Mouse (Mus musculus) G1E (cell line): ENCODE results near the gene Pus7. TPM values are rescaled to one million over a fixed set of nuclear protein-coding genes. Genes with fewer than 3 reads are reported as not detected.

Experiments
- ATAC-seq: 2 replicates; pipeline ENCODE4 v1.8.0; 2016; ENCODE audit warnings: mild to moderate bottlenecking; ENCODE audit not compliant: insufficient number of reproducible peaks, poor library complexity, low FRiP score, severe bottlenecking; ENCODE audit errors: extremely low read depth
- DNase-seq: peaks from one replicate; pipeline ENCODE4 v3.0.0; 2012; ENCODE audit warnings: low spot score
- H3K27me3 ChIP-seq: 2 replicates; pipeline ENCODE4 v1.6.1; 2012; ENCODE audit warnings: mild to moderate bottlenecking, low read length, inconsistent platforms; ENCODE audit not compliant: insufficient read depth
- H3K36me3 ChIP-seq: replicated peaks from 2 replicates; pipeline ENCODE3; 2012; ENCODE audit warnings: mild to moderate bottlenecking, inconsistent platforms
- H3K4me1 ChIP-seq: 2 replicates; pipeline ENCODE4 v1.6.1; 2012; ENCODE audit warnings: low read depth, low read length, inconsistent platforms, mixed read lengths; ENCODE audit not compliant: insufficient read depth
- H3K4me3 ChIP-seq: 2 replicates; pipeline ENCODE4 v1.5.1; 2012; ENCODE audit warnings: low read depth, mild to moderate bottlenecking, inconsistent platforms, low read length, moderate library complexity, mixed read lengths
- H3K9me3 ChIP-seq: replicated peaks from 2 replicates; pipeline ENCODE4 v1.6.1; 2012; ENCODE audit warnings: inconsistent platforms
- CTCF ChIP-seq: IDR thresholded peaks from 2 replicates; pipeline ENCODE4 v1.5.1; 2012; ENCODE audit warnings: low read depth, low read length, inconsistent platforms, mixed read lengths
- GATA1 ChIP-seq: IDR thresholded peaks from 2 replicates; pipeline ENCODE4 v1.6.1; 2012; ENCODE audit warnings: borderline replicate concordance, low read length, inconsistent platforms, mixed read lengths
- GATA2 ChIP-seq: IDR thresholded peaks from 2 replicates; pipeline ENCODE4 v1.6.1; 2012; ENCODE audit warnings: low read depth, low read length, inconsistent platforms, borderline replicate concordance
- POLR2AphosphoS5 ChIP-seq: IDR thresholded peaks from 2 replicates; pipeline ENCODE4 v1.6.1; 2012; ENCODE audit warnings: low read depth, low read length, inconsistent platforms; ENCODE audit not compliant: insufficient replicate concordance
- TAL1 ChIP-seq: conservative IDR thresholded peaks from 2 replicates; pipeline ENCODE4 v1.6.1; 2012; ENCODE audit warnings: low read depth, low read length, inconsistent platforms, mixed read lengths
- polyA plus RNA-seq: library from polyadenylated mRNA; stranded (reverse); fragments of >175 nt; gene quantifications from 2 replicates; pipeline ENCODE4 v1.2.3, GENCODE M21; 2012
- total RNA-seq, 2 experiments: library from RNA; stranded (forward) in 1 of 2; stranded (reverse) in 1 of 2; fragments of 200-1000 nt in 1 of 2; fragments of >200 nt in 1 of 2; fragmentation: Nextera tagmentation in 1 of 2; gene quantifications; 2 replicates each; pipeline ENCODE4 v1.2.3; 2014 to 2017

Gene Pus7
- total RNA-seq (2014; fragmentation: Nextera tagmentation) (78.8 and 84.1 TPM in 2 replicates), total RNA-seq (2017) (32.5 and 35.7 TPM in 2 replicates), polyA plus RNA-seq (7.6 and 8.6 TPM in 2 replicates)

DNA sequence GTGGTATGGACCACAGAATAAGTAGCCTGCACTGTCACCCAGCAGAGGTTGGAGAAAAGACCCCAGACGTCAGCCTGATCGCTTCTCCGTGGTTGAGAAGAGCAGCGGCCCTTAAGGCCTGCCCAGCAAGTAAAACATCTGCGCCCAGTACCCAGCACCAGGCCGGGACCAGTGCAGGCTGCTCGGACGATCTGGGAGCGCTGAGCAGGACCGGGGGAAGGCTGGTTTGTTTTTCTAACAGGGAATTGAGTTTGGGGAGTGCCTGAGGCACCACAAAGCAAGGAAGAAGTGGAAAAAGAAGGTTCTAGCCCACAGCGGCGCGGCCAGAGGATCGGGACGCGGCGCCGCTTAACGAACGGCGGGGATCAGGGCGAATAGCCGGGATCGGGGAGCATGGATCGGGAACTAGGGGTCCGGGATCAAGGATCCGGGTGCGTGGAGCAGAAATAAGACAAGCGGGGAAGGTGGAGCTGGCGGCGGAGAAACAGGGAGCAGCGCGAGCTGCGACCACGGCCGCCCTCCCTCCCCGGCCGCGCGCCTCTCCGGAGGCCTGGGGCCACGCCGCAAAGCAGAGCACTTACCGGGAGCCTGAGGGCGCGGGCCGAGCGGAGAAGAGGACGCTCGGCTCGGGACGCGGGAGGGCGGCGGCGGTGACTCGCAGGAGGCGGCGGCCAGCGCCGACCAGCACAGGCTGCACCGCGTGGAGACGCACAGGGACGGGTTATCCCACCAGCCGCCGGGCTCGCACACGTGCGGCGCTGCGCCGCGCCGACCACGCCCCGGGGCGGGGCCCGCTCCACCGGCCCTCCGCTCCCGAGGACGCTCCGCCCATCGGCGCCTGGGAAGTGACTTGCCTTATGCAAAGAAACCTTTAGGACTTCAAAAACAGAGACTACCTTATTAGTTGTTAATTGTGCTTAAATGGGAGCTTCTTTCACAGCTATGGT, at the start of gene Pus7:
TSS of gene Pus7 (minus strand) at position 781 of the 947 bp plus-strand sequence.
- DNase-seq, result peak; percentile 92
- TF ChIP-seq GATA2 (no peak), GATA1 (no peak), POLR2AphosphoS5 (no peak), CTCF (no peak)
- Histone ChIP-seq H3K4me3 (peak within 1 kb of the TSS; percentile 87), H3K36me3 (peaks cover 22% of the 10 kb centered on the region), H3K4me1 (peaks cover 36% of the 10 kb centered on the region), H3K9me3 (peaks cover 4% of the 10 kb centered on the region), H3K27me3 (no peaks in the 10 kb centered on the region)
- peak; percentile 58 for ATAC-seq

DNA sequence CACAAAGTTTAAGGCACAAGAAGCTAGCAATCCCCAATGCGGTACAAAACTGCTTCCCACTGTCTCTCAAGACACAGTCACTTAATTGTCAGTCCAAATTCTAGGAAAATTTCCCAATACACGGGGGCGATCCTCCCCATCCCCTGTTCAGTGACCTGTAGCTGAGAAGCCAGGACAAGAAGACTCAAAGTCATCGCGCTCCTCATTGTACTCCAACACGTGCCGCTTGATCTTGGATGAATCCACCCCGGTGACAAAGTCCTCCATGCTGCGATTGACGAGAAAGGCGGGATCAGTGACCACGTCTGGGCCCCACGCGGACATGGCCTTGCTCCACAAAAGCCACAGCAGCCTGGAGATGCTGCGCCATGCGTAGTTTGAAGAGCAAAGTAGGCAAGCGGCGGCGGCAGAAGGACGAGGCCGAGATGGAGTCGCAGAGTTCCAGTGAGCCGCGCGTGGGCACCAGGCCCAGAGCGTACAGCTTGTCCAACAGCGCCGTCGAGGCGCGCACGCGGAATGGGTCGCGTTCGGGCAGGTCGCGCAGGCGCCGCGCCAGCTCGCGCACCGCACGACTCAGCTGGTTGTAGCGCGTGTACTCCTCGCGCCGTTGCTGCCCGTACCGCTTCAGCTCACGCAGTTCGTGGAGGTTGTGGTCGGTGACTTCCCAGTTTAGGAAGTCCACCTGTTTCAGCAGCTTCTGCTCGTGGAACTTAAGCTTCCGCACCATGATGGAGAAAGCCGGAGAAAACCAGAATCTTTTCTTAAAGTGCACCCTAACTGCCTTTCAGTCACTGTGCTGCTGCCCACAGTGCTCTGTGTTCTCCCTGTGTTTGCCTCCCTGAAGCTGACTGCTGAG, 47.6 kb upstream of the Pus7 start:
- Histone ChIP-seq H3K9me3 (no peaks in the 10 kb centered on the region), H3K36me3 (no peaks in the 10 kb centered on the region), H3K27me3 (no peaks in the 10 kb centered on the region), H3K4me3 (no peak overlapping the region), H3K4me1 (peaks cover 4% of the 10 kb centered on the region)
- DNase-seq, result no peak
- TF ChIP-seq TAL1 (no peak), GATA2 (no peak), CTCF (no peak)
- no peak for ATAC-seq

DNA sequence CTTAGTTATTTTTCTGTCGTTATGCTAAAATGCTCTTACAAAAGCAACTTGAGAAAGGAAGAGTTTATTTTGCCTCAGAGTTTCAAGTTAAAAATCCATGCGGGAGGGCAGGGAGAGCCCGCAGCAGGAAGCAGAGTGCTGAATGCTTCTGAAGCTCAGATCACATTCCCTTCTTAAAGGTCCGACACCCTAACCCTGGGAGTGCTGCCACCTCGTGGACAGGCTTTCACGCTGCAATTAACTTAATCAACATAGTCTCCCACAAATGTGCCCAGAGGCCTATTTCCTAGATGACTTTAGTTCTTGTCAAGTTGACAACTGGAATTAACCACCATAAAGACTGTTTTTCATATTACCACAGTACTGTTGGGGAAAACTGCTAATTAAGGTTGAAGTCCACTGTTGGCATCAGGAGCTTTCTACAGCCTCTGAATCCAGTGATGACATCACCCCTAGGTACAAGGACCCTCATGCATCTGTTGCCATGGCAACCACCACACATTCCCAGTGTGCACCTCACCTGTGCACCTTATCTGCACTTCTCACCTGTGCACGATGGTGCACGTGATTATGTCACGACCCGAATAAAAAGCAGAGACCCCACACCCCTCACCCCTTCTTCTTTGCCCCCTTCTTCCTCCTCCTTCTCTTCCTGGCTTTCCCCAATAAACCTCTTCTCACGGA, 43.0 kb upstream of the Pus7 start:
- Histone ChIP-seq H3K4me1 (peaks cover 4% of the 10 kb centered on the region; the same call in 1 of the 2 replicates), H3K27me3 (no peaks in the 10 kb centered on the region), H3K4me3 (no peak overlapping the region), H3K36me3 (peaks cover 9% of the 10 kb centered on the region), H3K9me3 (no peaks in the 10 kb centered on the region)
- TF ChIP-seq GATA2, result no peak
- no peak for TF ChIP-seq GATA1
- TF ChIP-seq POLR2AphosphoS5, result no peak
- peak; percentile 74 for TF ChIP-seq CTCF
- TF ChIP-seq TAL1, result no peak
- peak; percentile 45; the same call in 1 of the 2 replicates for ATAC-seq
- DNase-seq, result peak; percentile 20

DNA sequence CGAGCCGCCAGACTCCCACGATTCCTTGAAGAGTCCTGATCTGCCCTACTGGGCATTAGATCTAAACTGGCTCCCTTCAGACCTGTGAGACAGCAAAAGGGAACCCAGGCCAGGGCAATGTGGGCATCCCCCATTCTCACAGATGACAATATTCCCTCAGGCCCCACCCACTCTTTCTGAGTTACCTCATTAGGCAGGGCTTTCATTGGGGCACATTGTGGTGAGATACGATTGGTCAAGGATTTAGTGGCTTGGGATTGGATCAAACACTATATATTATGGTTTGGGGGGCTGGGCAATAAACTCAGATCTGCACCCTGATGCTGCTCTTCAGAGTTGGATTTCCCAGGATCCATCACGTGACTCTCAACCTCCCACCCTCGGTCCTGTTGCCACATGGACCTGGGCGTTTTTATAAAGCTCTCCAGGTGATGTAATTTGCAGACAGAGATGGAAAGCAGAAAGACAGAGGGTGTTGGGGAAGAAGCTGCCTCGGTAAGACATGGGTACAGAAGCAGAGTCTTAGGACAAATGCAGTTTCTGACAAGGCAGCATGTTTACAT, 40.7 kb upstream of the Pus7 start:
- no peak overlapping the region for H3K4me3 ChIP-seq
- peaks cover 20% of the 10 kb centered on the region for H3K36me3 ChIP-seq
- TF ChIP-seq GATA1, result no peak
- no peak for TF ChIP-seq POLR2AphosphoS5
- no peak for TF ChIP-seq GATA2
- no peak for TF ChIP-seq TAL1
- TF ChIP-seq CTCF, result no peak
- no peaks in the 10 kb centered on the region for H3K27me3 ChIP-seq
- ATAC-seq (no peak), DNase-seq (no peak)
- no peaks in the 10 kb centered on the region for H3K9me3 ChIP-seq
- peaks cover 7% of the 10 kb centered on the region; the same call in 1 of the 2 replicates for H3K4me1 ChIP-seq

DNA sequence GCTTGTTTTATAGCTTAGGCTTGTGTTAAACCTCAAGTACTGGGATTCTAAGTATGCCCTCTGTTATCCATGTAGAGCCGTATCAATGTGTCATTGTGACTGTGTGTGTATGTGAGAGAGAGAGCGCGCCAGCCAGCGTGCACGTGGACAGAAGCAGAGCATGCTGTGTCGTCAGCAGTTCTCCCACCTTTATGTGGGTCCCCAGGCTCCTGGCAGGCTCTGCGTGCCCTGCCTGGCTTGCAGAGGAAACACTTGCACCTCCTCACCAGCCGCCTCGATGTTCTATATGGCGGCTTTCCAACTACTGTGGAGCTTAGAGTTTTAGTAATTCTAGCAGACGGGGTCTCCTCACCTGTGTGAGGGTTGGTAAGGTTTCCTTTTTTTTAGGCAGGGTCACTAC, 38.8 kb upstream of the Pus7 start:
- no peak for ATAC-seq
- TF ChIP-seq CTCF (no peak), POLR2AphosphoS5 (no peak), TAL1 (no peak), GATA2 (no peak), GATA1 (no peak)

More for the DNA sequence above, 38.8 kb upstream of the Pus7 start:
- Histone ChIP-seq H3K36me3 (peaks cover 31% of the 10 kb centered on the region), H3K4me3 (no peak overlapping the region), H3K27me3 (no peaks in the 10 kb centered on the region), H3K4me1 (peaks cover 7% of the 10 kb centered on the region; the same call in 1 of the 2 replicates), H3K9me3 (no peaks in the 10 kb centered on the region)
- no peak for DNase-seq
